Mouse (Mus musculus) stomach, postnatal 0 days (tissue): ENCODE measurements around the gene Zfp593. TPM values are rescaled to one million over a fixed set of nuclear protein-coding genes. Genes with fewer than 3 reads are reported as not detected.

Experiments used
- ATAC-seq: fragments of 200-750 bp; cut with Nextera tagmentation; 2 replicates; pipeline ENCODE4 v1.8.0; 2017; ENCODE audit not compliant: low FRiP score, low TSS enrichment
- DNase-seq: peaks from one replicate; pipeline ENCODE4 v3.0.0-alpha.2; 2016; ENCODE audit warnings: low spot score
- H3K27ac ChIP-seq: fragments of 300-500 bp; sonication (generic); replicated peaks from 2 replicates; pipeline ENCODE4 v1.5.1; 2014; ENCODE audit warnings: mild to moderate bottlenecking, control low read depth
- H3K27me3 ChIP-seq: fragments of 300-500 bp; sonication (generic); 2 replicates; pipeline ENCODE4 v1.6.1; 2014; ENCODE audit warnings: low read length; ENCODE audit not compliant: control insufficient read depth, insufficient read depth
- H3K36me3 ChIP-seq: fragments of 300-500 bp; sonication (generic); 2 replicates; pipeline ENCODE4 v1.6.1; 2014; ENCODE audit warnings: low read length, mixed read lengths; ENCODE audit not compliant: control insufficient read depth, insufficient read depth
- H3K4me1 ChIP-seq: fragments of 300-500 bp; sonication (generic); replicated peaks from 2 replicates; pipeline ENCODE4 v1.6.1; 2014; ENCODE audit warnings: antibody characterized with exemption; ENCODE audit not compliant: control insufficient read depth, insufficient read depth
- H3K4me2 ChIP-seq: fragments of 300-500 bp; sonication (generic); replicated peaks from 2 replicates; pipeline ENCODE4 v1.6.1; 2014; ENCODE audit warnings: low read depth, mild to moderate bottlenecking, control low read depth, moderate library complexity
- H3K4me3 ChIP-seq: fragments of 300-500 bp; sonication (generic); 2 replicates; pipeline ENCODE4 v1.5.1; 2014; ENCODE audit warnings: low read depth, low read length, control low read depth
- H3K9ac ChIP-seq: fragments of 300-500 bp; sonication (generic); 2 replicates; pipeline ENCODE4 v1.6.1; 2014; ENCODE audit warnings: mild to moderate bottlenecking, low read length, control low read depth, mixed read lengths
- H3K9me3 ChIP-seq: fragments of 300-500 bp; sonication (generic); 2 replicates; pipeline ENCODE4 v1.6.1; 2016; ENCODE audit warnings: low read length; ENCODE audit not compliant: control insufficient read depth
- CTCF ChIP-seq: IDR thresholded peaks from 2 replicates; pipeline ENCODE4 v1.5.1; 2016; ENCODE audit warnings: antibody characterized with exemption, low read depth, mild to moderate bottlenecking, moderate library complexity
- EP300 ChIP-seq: optimal IDR thresholded peaks from 2 replicates; pipeline ENCODE3; 2016; ENCODE audit warnings: antibody characterized with exemption
- WGBS: fragments of 180-500 bp; shearing (Covaris S2); extraction: QIAGEN DNeasy Blood & Tissue Kit; methylation state at CpG from one replicate; pipeline ENCODE4 v1.1.7; 2014; 5-methylcytosine and 5-hydroxymethylcytosine counted together
- polyA plus RNA-seq: library from polyadenylated mRNA; unstranded; fragments of >200 nt; fragmentation: Nextera tagmentation; extraction: Ambion mirVana; gene quantifications from 2 replicates; pipeline ENCODE4 v1.2.1, GENCODE M21; 2015

Zfp593 gene
- polyA plus RNA-seq, 1 experiment from 2014 or later = 12.6 TPM

DNA sequence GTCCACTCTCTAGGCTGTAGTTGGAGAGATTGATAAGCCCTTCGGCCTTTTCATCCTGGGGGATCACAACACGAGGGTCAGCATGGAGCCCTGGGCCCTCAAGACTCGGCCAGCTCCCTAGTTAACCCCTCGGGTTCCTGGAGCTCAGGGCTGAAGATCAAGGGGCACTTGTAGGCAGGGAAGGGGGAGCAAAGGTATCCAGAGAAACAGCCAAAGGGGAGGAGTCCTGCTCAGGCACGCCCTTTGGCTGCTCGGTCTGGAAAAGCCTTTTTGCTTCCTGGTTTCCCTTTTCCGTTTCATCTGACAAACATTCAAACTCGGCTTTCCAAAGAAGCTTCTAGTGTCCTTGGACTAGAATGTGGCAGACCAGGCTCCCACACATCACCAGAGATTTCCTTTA is 15.0 kb downstream of the Zfp593 start:
- Histone ChIP-seq H3K9me3 (no peaks in the 10 kb centered on the region), H3K27ac (no peak overlapping the region), H3K4me1 (no peaks in the 10 kb centered on the region), H3K4me2 (no peak overlapping the region), H3K36me3 (no peaks in the 10 kb centered on the region), H3K27me3 (no peaks in the 10 kb centered on the region), H3K4me3 (no peak overlapping the region), H3K9ac (no peak overlapping the region)
- no peak for TF ChIP-seq CTCF
- DNase-seq = peak; percentile 49
- peak; percentile 45 for ATAC-seq
- WGBS = 23% methylated on average over 8 of the region's 8 CpGs

DNA sequence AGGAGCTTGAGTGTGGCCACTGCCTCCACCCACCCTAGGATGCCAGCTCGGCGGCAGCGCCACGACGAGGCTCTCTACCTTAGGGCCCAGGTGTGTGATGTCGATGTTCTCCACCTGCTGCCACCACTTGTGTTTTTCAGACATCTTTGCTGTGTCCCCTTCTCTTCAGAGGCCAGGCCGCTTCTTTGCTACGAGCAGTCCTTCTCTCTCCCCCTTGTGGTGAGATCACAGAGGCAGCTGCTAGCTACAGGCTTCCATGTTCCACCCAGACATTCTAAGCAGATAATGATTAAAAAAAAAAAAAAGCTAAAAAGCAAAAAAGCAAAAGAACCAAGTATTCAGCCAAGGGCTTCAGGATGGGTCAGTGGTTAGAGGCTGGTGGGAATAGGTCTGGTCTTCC is 18.2 kb downstream of the Zfp593 start, which contains the start of gene Catsper4:
Gene Catsper4 (minus strand): TSS at position 190 of the 400 bp plus-strand sequence.
- DNase-seq (no peak), ATAC-seq (no peak)
- Histone ChIP-seq H3K27ac (no peak within 1 kb of the TSS), H3K4me3 (no peak within 1 kb of the TSS), H3K4me1 (no peaks in the 10 kb centered on the region), H3K9ac (no peak within 1 kb of the TSS), H3K36me3 (no peaks in the 10 kb centered on the region), H3K9me3 (no peaks in the 10 kb centered on the region), H3K4me2 (no peak within 1 kb of the TSS), H3K27me3 (no peaks in the 10 kb centered on the region)
- TF ChIP-seq EP300 (no peak), CTCF (peak; percentile 55)
- WGBS = 71% methylated on average over 8 of the region's 8 CpGs

DNA sequence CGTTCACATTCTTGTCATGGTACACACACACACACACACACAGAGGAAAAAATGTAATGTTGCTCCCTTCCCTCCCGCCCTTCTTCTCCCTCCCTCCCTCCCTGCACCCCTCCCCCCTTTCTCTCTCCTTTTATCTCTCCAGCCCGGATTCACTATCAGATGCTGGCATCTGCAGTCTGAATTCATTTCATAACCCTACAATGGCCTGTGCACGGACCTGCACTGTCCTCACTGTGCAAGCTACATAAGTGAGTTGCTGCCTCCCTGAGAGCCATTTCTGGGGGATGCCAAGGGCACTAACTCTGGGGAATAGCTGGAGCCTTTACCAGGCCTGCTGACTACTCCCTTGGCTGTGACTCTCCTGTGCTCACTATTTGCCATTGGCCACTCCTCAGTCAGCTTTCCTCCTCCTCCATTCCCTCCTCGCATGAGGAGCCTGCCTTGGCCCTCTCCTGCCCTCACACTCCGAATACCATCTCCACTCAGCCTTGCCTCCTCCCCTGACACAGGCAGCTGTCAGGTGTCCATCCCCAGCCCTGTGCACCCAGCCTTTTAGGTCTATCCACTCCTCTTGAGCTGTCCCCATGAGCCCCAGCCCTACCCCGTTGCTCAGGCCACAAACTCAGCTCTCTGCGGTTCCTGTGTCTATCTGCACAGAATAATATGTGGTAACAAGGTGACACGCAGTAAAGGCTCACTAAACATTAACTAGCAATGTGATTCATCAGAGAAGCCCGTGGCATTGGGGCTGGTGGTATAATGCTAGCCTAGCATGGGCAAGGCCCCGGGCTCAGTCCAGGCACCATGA is 22.4 kb downstream of the Zfp593 start:
- Histone ChIP-seq H3K27me3 (no peaks in the 10 kb centered on the region), H3K4me1 (no peaks in the 10 kb centered on the region), H3K4me3 (no peak overlapping the region), H3K9ac (no peak overlapping the region), H3K27ac (no peak overlapping the region), H3K4me2 (no peak overlapping the region), H3K9me3 (no peaks in the 10 kb centered on the region), H3K36me3 (no peaks in the 10 kb centered on the region)
- TF ChIP-seq EP300 (no peak), CTCF (no peak)
- ATAC-seq = peak; percentile 72
- 49% methylated on average over 11 of the region's 11 CpGs for WGBS
- peak; percentile 42 for DNase-seq

DNA sequence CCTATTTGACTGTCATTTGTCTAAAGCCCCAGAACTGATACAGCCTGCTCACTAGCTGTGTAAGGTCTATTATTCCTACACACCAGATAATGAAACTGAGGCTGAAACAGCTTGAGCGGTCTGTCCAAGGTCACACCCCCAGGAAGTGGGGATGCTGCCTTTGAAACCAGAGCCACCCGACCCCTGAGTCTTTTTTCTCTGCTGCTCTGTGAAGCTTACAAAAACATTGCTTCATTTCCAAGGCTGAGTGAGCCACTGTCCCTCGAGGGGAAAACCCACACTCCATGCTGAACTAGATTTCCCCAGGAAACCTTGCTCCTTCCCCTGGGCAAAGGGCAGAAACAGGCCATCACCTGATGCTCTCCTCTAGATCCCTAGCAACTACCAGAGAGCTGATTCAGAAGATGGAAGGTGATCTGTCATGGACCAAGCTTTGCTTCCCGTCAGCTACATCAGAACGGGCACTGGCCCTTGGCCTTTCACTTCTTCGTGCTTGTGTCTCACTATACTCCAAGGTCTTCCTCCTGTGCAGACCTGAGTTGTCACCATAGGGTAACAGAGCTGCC is 38.8 kb downstream of the Zfp593 start:
- Histone ChIP-seq H3K9me3 (no peaks in the 10 kb centered on the region), H3K27me3 (no peaks in the 10 kb centered on the region), H3K9ac (no peak overlapping the region), H3K4me1 (no peaks in the 10 kb centered on the region), H3K36me3 (no peaks in the 10 kb centered on the region), H3K4me3 (no peak overlapping the region), H3K27ac (no peak overlapping the region), H3K4me2 (no peak overlapping the region)
- ATAC-seq (no peak), DNase-seq (no peak)
- 55% methylated on average over 6 of the region's 6 CpGs for WGBS
- TF ChIP-seq EP300 (no peak), CTCF (no peak)

DNA sequence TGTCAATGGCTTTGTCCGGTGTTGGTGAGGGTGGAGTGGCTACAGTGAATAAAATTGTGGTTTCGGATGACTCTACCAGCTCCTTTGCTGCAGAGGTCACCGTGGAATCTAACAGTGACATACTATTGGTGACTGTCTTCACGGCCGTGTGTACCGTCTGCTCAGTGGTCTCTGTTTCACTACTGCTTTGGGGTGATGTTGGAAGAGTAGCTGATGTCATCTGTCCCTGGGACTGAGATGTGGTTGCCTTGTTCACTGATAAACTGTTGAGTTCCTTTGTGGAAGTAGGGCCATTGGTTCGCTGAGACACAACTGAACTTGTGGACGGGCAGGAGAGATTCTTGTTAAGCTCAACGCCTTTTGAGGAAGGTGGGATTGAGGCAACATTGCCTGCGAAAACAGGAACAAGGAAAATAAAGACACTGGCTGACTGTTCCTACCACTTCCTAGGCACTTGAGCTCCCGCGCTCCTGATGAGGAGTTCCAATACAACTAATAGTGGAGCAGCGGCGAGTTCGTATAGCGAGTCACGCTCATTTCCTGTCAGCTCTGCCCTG is 42.0 kb downstream of the Zfp593 start:
- 81% methylated on average over 17 of the region's 17 CpGs for WGBS
- Histone ChIP-seq H3K27me3 (no peaks in the 10 kb centered on the region), H3K9me3 (no peaks in the 10 kb centered on the region), H3K36me3 (no peaks in the 10 kb centered on the region), H3K4me3 (no peak overlapping the region), H3K4me2 (no peak overlapping the region), H3K4me1 (no peaks in the 10 kb centered on the region), H3K9ac (no peak overlapping the region), H3K27ac (no peak overlapping the region)
- TF ChIP-seq CTCF = no peak
- TF ChIP-seq EP300 = no peak
- no peak for DNase-seq
- no peak for ATAC-seq

DNA sequence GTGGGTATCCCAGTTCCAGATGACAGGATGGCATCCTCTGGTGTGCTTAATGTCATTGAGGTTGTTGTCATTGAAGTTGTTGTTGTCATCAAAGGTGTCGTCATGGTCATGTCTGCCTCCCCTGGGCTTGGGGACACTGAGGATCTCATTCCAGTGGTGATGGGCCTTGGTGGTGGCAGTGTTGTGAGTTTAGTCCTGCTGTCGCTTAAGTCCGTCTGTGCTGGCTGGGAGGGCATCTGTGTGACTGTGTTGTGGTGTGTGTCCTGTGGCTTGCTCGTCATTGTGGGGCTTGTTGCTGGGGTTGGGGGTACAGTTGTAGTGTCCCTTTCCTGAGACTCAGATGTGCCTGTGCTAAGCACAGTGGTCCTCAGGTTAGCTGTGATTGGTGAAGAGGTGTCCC is 42.5 kb downstream of the Zfp593 start, which contains the start of gene Gm7534:
Gene Gm7534 (minus strand): TSS at position 101 of the 400 bp plus-strand sequence.
- Histone ChIP-seq H3K4me2 (no peak within 1 kb of the TSS), H3K9me3 (no peaks in the 10 kb centered on the region), H3K9ac (no peak within 1 kb of the TSS), H3K27me3 (no peaks in the 10 kb centered on the region), H3K4me1 (no peaks in the 10 kb centered on the region), H3K27ac (no peak within 1 kb of the TSS), H3K4me3 (no peak within 1 kb of the TSS), H3K36me3 (no peaks in the 10 kb centered on the region)
- 96% methylated on average over 4 of the region's 4 CpGs for WGBS
- ATAC-seq (no peak), DNase-seq (no peak)
- TF ChIP-seq EP300 = no peak
- no peak for TF ChIP-seq CTCF
